In genomic region chr13:104258997-104259396, GRCm38 (mm10) we compare ENCODE assay signal across 25 mouse cellular contexts. TPM values are rescaled to one million over a fixed set of nuclear protein-coding genes. Genes with fewer than 3 reads are reported as not detected.
DNase-seq lines count a peak whose midpoint lies in the region; ATAC-seq and TF ChIP-seq lines count a peak whose summit lies in the region.
"Had no signal": no experiment of that assay in that cellular context is flagged by ENCODE, and none has a peak within 500 bp of the region (broad histone marks: within the 10 kb centered on the region; RNA-seq: fewer than 3 reads in every experiment).

No protein-coding gene starts in this region.

- no peaks in the 10 kb centered on the region for H3K36me3 ChIP-seq in midbrain, embryonic 11.5 days (ENCODE audit: control insufficient read depth, insufficient read depth, low read length)
- H3K36me3 ChIP-seq in midbrain, embryonic 13.5 days, result no peaks in the 10 kb centered on the region
- H3K36me3 ChIP-seq: embryonic facial prominence, embryonic 12.5 days; embryonic facial prominence, embryonic 15.5 days; heart, embryonic 12.5 days; heart, embryonic 15.5 days; hindbrain, embryonic 10.5 days; hindbrain, embryonic 13.5 days had no signal

- H3K4me1 ChIP-seq in midbrain, embryonic 11.5 days (ENCODE audit: control insufficient read depth, insufficient read depth, low read length), result no peaks in the 10 kb centered on the region
- H3K4me1 ChIP-seq in midbrain, embryonic 13.5 days (replicated peaks), result no peaks in the 10 kb centered on the region
- H3K4me1 ChIP-seq: embryonic facial prominence, embryonic 12.5 days; embryonic facial prominence, embryonic 15.5 days; heart, embryonic 12.5 days; heart, embryonic 15.5 days; hindbrain, embryonic 10.5 days; hindbrain, embryonic 13.5 days had no signal

- H3K9ac ChIP-seq in midbrain, embryonic 11.5 days (ENCODE audit: low read length), result no peak overlapping the region
- no peak overlapping the region for H3K9ac ChIP-seq in midbrain, embryonic 13.5 days (replicated peaks)
- H3K9ac ChIP-seq: embryonic facial prominence, embryonic 12.5 days; embryonic facial prominence, embryonic 15.5 days; forebrain, postnatal 0 days; heart, embryonic 12.5 days; heart, embryonic 15.5 days; hindbrain, embryonic 13.5 days had no signal

- no peak overlapping the region for H3K4me3 ChIP-seq in midbrain, embryonic 11.5 days (ENCODE audit: low read depth, low read length)
- no peak overlapping the region for H3K4me3 ChIP-seq in midbrain, embryonic 13.5 days (replicated peaks)
- H3K4me3 ChIP-seq in layer of hippocampus, adult 2 months, result no peak overlapping the region
- H3K4me3 ChIP-seq: embryonic facial prominence, embryonic 12.5 days; embryonic facial prominence, embryonic 15.5 days; heart, embryonic 12.5 days; heart, embryonic 15.5 days; hindbrain, embryonic 10.5 days; hindbrain, embryonic 13.5 days had no signal

- no peaks in the 10 kb centered on the region for H3K9me3 ChIP-seq in midbrain, embryonic 11.5 days (ENCODE audit: control insufficient read depth, low read length)
- no peaks in the 10 kb centered on the region for H3K9me3 ChIP-seq in midbrain, embryonic 13.5 days
- H3K9me3 ChIP-seq: embryonic facial prominence, embryonic 12.5 days; embryonic facial prominence, embryonic 15.5 days; heart, embryonic 15.5 days; hindbrain, embryonic 10.5 days; hindbrain, embryonic 13.5 days had no signal

- 94% methylated on average over 3 of the region's 3 CpGs for WGBS in midbrain, embryonic 11.5 days
- WGBS in midbrain, embryonic 13.5 days, result 94% methylated on average over 3 of the region's 3 CpGs

- peak; percentile 47 for DNase-seq in midbrain, embryonic 11.5 days (ENCODE audit: low spot score, missing footprints)
- DNase-seq in layer of hippocampus, adult 2 months (ENCODE audit: low spot score in 2 of 2), result no peak
- no peak for DNase-seq in frontal cortex, postnatal 36 days (ENCODE audit: low spot score in 2 of 2)
- DNase-seq: adrenal gland, postnatal 10 days; adrenal gland, postnatal 36 days; cerebellum, adult 18-20 months; cerebellum, adult 9-10 months; cerebellum, postnatal 14 days; forebrain, postnatal 0 days; gastrocnemius, postnatal 36 days; heart, adult 11 months; heart, postnatal 10 days; heart, postnatal 36 days had no signal

- no peak for ATAC-seq in midbrain, embryonic 11.5 days (ENCODE audit: low FRiP score)
- ATAC-seq in midbrain, embryonic 13.5 days, result no peak
- peak; percentile 52; the same call in 1 of the 2 replicates for ATAC-seq in common myeloid progenitor, adult 5-6 weeks (replicated peaks; ENCODE audit: low read depth, poor library complexity, severe bottlenecking)
- ATAC-seq in megakaryocyte progenitor cell, adult 5-6 weeks (replicated peaks; ENCODE audit: poor library complexity), result peak; percentile 92
- ATAC-seq: activated CD4-positive, CD25-positive, alpha-beta regulatory T cell, adult 4 months; forebrain, embryonic 14.5 days; forebrain, postnatal 0 days; hindbrain, embryonic 16.5 days had no signal

- H3K27ac ChIP-seq in midbrain, embryonic 11.5 days (ENCODE audit: low read depth, low read length), result no peak overlapping the region
- H3K27ac ChIP-seq in midbrain, embryonic 13.5 days, result no peak overlapping the region
- no peak overlapping the region for H3K27ac ChIP-seq in layer of hippocampus, adult 2 months
- H3K27ac ChIP-seq: embryonic facial prominence, embryonic 12.5 days; embryonic facial prominence, embryonic 15.5 days; heart, embryonic 15.5 days; hindbrain, embryonic 10.5 days; hindbrain, embryonic 13.5 days had no signal

- no peak overlapping the region for H3K4me2 ChIP-seq in midbrain, embryonic 11.5 days
- no peak overlapping the region for H3K4me2 ChIP-seq in midbrain, embryonic 13.5 days (replicated peaks)
- H3K4me2 ChIP-seq: embryonic facial prominence, embryonic 12.5 days; embryonic facial prominence, embryonic 15.5 days; heart, embryonic 12.5 days; heart, embryonic 15.5 days; hindbrain, embryonic 13.5 days had no signal

- no peak for TF ChIP-seq CTCF in layer of hippocampus, adult 2 months (conservative IDR thresholded peaks at IDR 0.05)

- H3K27me3 ChIP-seq in midbrain, embryonic 11.5 days (ENCODE audit: control insufficient read depth, insufficient read depth, low read length), result no peaks in the 10 kb centered on the region
- no peaks in the 10 kb centered on the region for H3K27me3 ChIP-seq in midbrain, embryonic 13.5 days
- H3K27me3 ChIP-seq: embryonic facial prominence, embryonic 12.5 days; embryonic facial prominence, embryonic 15.5 days; heart, embryonic 12.5 days; heart, embryonic 15.5 days; hindbrain, embryonic 13.5 days had no signal

RNA-seq across cellular contexts. Expression of gene Adamts6, which starts 28.6 kb away (rescaled TPM):
- 2.6 and 3.3 TPM in 2 replicates for polyA plus RNA-seq in midbrain, embryonic 11.5 days (2014; fragmentation: Nextera tagmentation; extraction: Ambion mirVana)
- 1.9 TPM in 2 replicates for polyA plus RNA-seq in midbrain, embryonic 13.5 days (2015; fragmentation: Nextera tagmentation; extraction: Ambion mirVana)
- 3.0 and 3.6 TPM in 2 replicates for total RNA-seq in common myeloid progenitor, adult 5-6 weeks (2017)
- total RNA-seq in megakaryocyte progenitor cell, adult 5-6 weeks (2015), result 0.99 and 2.3 TPM in 2 replicates
- 1.5 and 2.5 TPM in 2 replicates for total RNA-seq in megakaryocyte progenitor cell, adult 5-6 weeks (2017)
- total RNA-seq in layer of hippocampus, adult 2 months (2021), result 1 to 10 TPM; 3.8 to 4.6 TPM

RNA-seq across cellular contexts. Expression of gene Ppwd1, which starts 30.4 kb away (rescaled TPM):
- polyA plus RNA-seq in midbrain, embryonic 11.5 days (2014; fragmentation: Nextera tagmentation; extraction: Ambion mirVana), result 15.7 and 16.4 TPM in 2 replicates
- polyA plus RNA-seq in midbrain, embryonic 13.5 days (2015; fragmentation: Nextera tagmentation; extraction: Ambion mirVana), result 9.1 and 10.1 TPM in 2 replicates
- total RNA-seq in common myeloid progenitor, adult 5-6 weeks (2017), result 34.3 and 40.9 TPM in 2 replicates
- 45.7 and 48.1 TPM in 2 replicates for total RNA-seq in megakaryocyte progenitor cell, adult 5-6 weeks (2015)
- total RNA-seq in megakaryocyte progenitor cell, adult 5-6 weeks (2017), result 33.0 and 44.7 TPM in 2 replicates
- 10 to 100 TPM; 14.8 to 17.1 TPM for total RNA-seq in layer of hippocampus, adult 2 months (2021)

RNA-seq across cellular contexts. Expression of gene Cenpk, which starts 30.6 kb away (rescaled TPM):
- 75.1 and 77.1 TPM in 2 replicates for polyA plus RNA-seq in midbrain, embryonic 11.5 days (2014; fragmentation: Nextera tagmentation; extraction: Ambion mirVana)
- 28.1 and 36.5 TPM in 2 replicates for polyA plus RNA-seq in midbrain, embryonic 13.5 days (2015; fragmentation: Nextera tagmentation; extraction: Ambion mirVana)
- 87.1 and 134 TPM in 2 replicates for total RNA-seq in common myeloid progenitor, adult 5-6 weeks (2017)
- total RNA-seq in megakaryocyte progenitor cell, adult 5-6 weeks (2015), result 43.2 and 43.9 TPM in 2 replicates
- total RNA-seq in megakaryocyte progenitor cell, adult 5-6 weeks (2017), result 101 and 184 TPM in 2 replicates
- total RNA-seq in layer of hippocampus, adult 2 months (2021), result 1 to 10 TPM in 1 of 2 experiments, under 1 TPM in 1; 0.76 to 1.3 TPM
- total RNA-seq: gastrocnemius, postnatal 36 days had no signal

Comparison
In these comparisons a context has a peak if more than half of its experiments do, and no peak if none do; other contexts are left out.
1. ATAC-seq: peak in common myeloid progenitor, adult 5-6 weeks (single experiment) and megakaryocyte progenitor cell, adult 5-6 weeks (single experiment); none in midbrain, embryonic 11.5 days (single experiment) and midbrain, embryonic 13.5 days (single experiment).
2. RNA of gene Cenpk, which starts 30.6 kb away (total RNA-seq): 87.1 to 134 TPM in common myeloid progenitor, adult 5-6 weeks and 43.2 to 184 TPM in megakaryocyte progenitor cell, adult 5-6 weeks; 0.76 to 1.3 TPM in layer of hippocampus, adult 2 months; every median in the first group is over 10 times any median in the second.